Mouse (Mus musculus): ENCODE data around the gene Bean1.

DNA sequence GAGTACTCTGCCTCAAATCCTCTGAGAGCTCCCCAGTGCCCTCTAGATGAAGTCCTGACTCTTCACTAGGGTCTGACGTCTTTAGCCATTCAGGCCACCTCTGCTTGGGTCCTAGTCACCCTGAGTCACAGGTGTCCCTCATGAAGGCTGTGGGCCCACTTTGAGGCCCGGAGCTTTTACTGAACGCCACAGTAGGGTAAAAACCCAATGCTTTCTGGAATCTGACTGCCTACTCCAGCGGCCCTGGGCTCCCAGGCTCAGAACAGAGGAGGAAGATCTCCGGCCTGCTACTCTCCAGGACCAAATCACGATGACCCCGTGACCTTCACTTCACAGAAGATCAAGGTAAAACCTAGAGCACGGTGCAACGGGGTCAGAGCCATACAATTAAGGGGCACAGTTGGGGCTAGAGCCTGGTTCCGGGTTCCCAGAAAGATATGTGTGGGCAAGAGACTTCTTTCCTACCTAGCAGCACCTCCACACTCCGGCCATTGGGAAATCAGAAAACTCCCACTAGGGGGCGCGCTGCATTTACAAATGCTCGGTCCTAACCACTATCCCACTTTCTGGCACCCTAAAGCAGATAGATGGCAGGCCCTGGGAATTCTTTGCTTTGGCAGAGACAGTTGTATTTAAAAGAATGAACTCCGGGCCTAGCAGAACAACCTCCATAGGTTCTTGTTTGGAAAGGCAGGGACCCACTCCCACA is 24.1 kb upstream of the Bean1 start:
- TF ChIP-seq HCFC1 (IDR thresholded peaks at IDR 0.05; ENCODE audit: borderline replicate concordance, insufficient read depth, low read length): no peak
- TF ChIP-seq MAFK (IDR thresholded peaks at IDR 0.05; ENCODE audit: insufficient read depth, low read depth, low read length): no peak
